Mouse (Mus musculus): ENCODE data around the gene Vps18. TPM values are rescaled to one million over a fixed set of nuclear protein-coding genes. Genes with fewer than 3 reads are reported as not detected.
A peak's percentile ranks its signal among the peaks of the same experiment; 100 is the strongest.

The Vps18 gene
- total and polyA plus RNA-seq, 3 experiments: 10.2 to 12.2 (median 12.2) TPM

DNA sequence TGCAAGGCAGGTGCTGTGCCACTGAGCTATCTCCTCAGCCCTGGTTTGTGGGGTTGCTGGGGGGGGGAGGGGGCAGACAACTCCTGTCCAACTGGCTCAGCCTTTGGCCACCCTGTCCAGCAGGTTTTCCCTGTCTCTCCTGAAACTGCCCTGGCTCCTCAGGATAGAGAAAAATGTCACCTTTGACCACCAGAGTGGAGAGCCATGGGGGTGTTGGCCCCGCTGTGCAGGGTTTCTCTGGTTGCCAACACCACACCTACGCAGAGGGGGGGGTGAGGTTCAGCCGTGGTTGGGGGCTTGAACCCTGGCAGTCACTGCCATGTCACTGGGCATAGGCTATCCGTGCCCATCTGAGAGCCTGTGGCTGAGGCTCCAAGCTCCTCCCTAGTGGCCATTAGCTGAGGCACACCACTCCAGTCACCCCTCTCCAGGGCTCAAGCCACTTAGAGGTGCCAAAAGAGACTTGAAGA is 38.9 kb upstream of the Vps18 start:
- no peaks in the 10 kb centered on the region for H3K36me3 ChIP-seq (ENCODE audit: control insufficient read depth, insufficient read depth, low read length)
- no peaks in the 10 kb centered on the region for H3K27me3 ChIP-seq (ENCODE audit: control insufficient read depth, insufficient read depth, low read length)
- TF ChIP-seq CTCF (IDR thresholded peaks at IDR 0.05): no peak
- TF ChIP-seq EP300 (IDR thresholded peaks at IDR 0.05; ENCODE audit: insufficient read depth, low read depth, low read length): no peak
- TF ChIP-seq POLR2A (IDR thresholded peaks at IDR 0.05; ENCODE audit: insufficient read depth, low read depth, low read length): no peak
- H3K4me3 ChIP-seq: no peak overlapping the region
- no peak overlapping the region for H3K9ac ChIP-seq (ENCODE audit: low read depth, low read length)
- no peaks in the 10 kb centered on the region for H3K79me2 ChIP-seq (replicated peaks; ENCODE audit: control insufficient read depth, insufficient read depth, low read length)
- H3K27ac ChIP-seq: no peak overlapping the region
- 73% methylated on average over 4 of the region's 4 CpGs for WGBS
- DNase-seq: no peak
- H3K4me1 ChIP-seq (ENCODE audit: control insufficient read depth, insufficient read depth, low read length): peaks cover 1% of the 10 kb centered on the region; the same call in 1 of the 2 replicates
- intact Hi-C loops (cut with DNase I): loop anchor here (2.0 kb wide), 1 partner anchor 165 kb away; no protein-coding TSS in a partner anchor

DNA sequence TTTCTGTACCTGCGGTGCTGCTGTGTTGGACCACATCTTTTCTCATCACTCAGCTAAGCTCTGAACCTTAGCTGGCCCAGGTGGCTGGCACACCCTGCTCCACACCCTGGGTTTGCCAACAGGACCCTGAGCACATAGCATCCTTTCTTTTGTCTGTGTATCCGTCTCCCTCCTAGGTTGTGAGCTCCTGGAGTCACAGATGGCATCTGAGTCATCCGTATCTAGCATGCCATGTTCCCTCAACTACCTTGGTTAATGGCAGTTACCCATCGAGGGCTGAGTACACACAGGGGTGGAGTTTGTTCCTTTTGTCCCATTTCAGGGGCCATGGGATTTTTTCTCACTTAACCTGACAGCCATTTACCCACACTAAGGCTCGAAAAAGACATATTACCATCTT is 38.2 kb upstream of the Vps18 start:
- Histone ChIP-seq H3K79me2 (replicated peaks; ENCODE audit: control insufficient read depth, insufficient read depth, low read length) (no peaks in the 10 kb centered on the region), H3K27me3 (ENCODE audit: control insufficient read depth, insufficient read depth, low read length) (no peaks in the 10 kb centered on the region), H3K9ac (ENCODE audit: low read depth, low read length) (no peak overlapping the region), H3K27ac (no peak overlapping the region), H3K4me3 (no peak overlapping the region), H3K4me1 (ENCODE audit: control insufficient read depth, insufficient read depth, low read length) (peaks cover 1% of the 10 kb centered on the region; the same call in 1 of the 2 replicates), H3K36me3 (ENCODE audit: control insufficient read depth, insufficient read depth, low read length) (no peaks in the 10 kb centered on the region)
- DNase-seq: no peak
- TF ChIP-seq EP300 (IDR thresholded peaks at IDR 0.05; ENCODE audit: insufficient read depth, low read depth, low read length): no peak
- no peak for TF ChIP-seq POLR2A (IDR thresholded peaks at IDR 0.05; ENCODE audit: insufficient read depth, low read depth, low read length)
- TF ChIP-seq CTCF (IDR thresholded peaks at IDR 0.05): no peak
- WGBS: 61% methylated on average over 5 of the region's 5 CpGs
- intact Hi-C loops (cut with DNase I): loop anchor here (2.0 kb wide), 1 partner anchor 164 kb away; no protein-coding TSS in a partner anchor

DNA sequence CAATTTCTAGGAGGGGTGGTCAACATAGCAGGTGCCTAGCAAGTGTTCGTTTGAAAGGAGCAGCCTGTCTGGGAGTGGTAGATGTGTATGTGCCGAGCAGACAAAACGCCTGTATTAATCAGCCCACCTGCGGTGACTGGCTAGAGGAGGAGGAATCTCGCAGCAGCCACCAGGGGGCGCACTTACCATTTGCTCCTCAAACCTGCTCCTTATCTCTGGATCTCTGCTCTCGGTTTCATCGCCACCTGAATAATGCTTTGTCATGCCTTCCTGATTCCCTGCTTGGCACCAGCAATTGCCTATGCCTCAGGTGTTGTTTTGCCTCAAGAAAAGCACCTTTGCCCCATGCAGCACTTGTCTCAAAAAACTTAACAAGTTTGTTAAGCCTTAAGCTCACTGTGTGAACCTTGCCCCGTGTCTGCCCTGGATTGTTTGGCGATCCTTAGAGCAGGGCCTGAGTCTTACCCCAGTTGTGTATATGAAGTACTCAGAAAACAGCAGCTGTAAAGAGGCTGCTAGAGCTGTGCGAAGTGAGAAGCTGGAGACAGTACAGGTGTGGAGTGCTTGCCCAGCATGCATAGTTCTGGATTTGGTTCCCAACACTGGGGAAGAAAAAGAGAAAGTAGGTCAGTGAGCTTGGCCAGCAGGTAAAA is 37.6 kb upstream of the Vps18 start:
- Histone ChIP-seq H3K9ac (ENCODE audit: low read depth, low read length) (no peak overlapping the region), H3K36me3 (ENCODE audit: control insufficient read depth, insufficient read depth, low read length) (no peaks in the 10 kb centered on the region), H3K79me2 (replicated peaks; ENCODE audit: control insufficient read depth, insufficient read depth, low read length) (no peaks in the 10 kb centered on the region), H3K27me3 (ENCODE audit: control insufficient read depth, insufficient read depth, low read length) (no peaks in the 10 kb centered on the region), H3K4me3 (peak overlapping the region; percentile 27; the same call in 1 of the 2 replicates), H3K4me1 (ENCODE audit: control insufficient read depth, insufficient read depth, low read length) (peaks cover 1% of the 10 kb centered on the region; the same call in 1 of the 2 replicates), H3K27ac (no peak overlapping the region)
- intact Hi-C loops (cut with DNase I): loop anchor here (1.0 to 2.0 kb wide), 3 partner anchors 37 to 185 kb away; partner anchors contain the start of gene Vps18
- TF ChIP-seq EP300 (IDR thresholded peaks at IDR 0.05; ENCODE audit: insufficient read depth, low read depth, low read length) (0 out of 2 replicates have a peak, but pooled peaks have one; percentile 62), CTCF (IDR thresholded peaks at IDR 0.05) (no peak; the same call in none of the 2 replicates), POLR2A (IDR thresholded peaks at IDR 0.05; ENCODE audit: insufficient read depth, low read depth, low read length) (no peak)
- 13% methylated on average over 11 of the region's 11 CpGs for WGBS
- DNase-seq: peak; percentile 73 to 87

DNA sequence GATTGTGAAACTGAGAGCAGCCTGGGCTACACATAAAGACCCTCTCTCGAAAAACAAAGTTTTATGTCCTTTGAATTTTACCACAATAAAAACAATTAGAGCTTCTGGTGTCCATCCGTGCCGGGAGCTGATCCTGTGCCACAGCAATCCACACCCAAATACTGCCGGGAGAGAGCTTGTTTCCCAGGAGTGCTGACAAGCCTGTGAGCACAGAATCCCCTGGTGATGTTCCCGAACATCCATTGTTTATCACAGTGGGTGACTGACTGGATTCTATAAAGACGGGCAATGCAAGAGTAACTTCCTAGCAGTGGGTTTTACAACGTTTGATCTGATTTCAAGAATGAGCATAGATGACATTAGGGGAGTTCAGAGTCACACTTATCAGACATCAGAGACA is 33.6 kb upstream of the Vps18 start:
- Histone ChIP-seq H3K79me2 (replicated peaks; ENCODE audit: control insufficient read depth, insufficient read depth, low read length) (no peaks in the 10 kb centered on the region), H3K36me3 (ENCODE audit: control insufficient read depth, insufficient read depth, low read length) (no peaks in the 10 kb centered on the region), H3K9ac (ENCODE audit: low read depth, low read length) (no peak overlapping the region), H3K4me3 (no peak overlapping the region), H3K4me1 (ENCODE audit: control insufficient read depth, insufficient read depth, low read length) (peaks cover 1% of the 10 kb centered on the region; the same call in 1 of the 2 replicates), H3K27me3 (ENCODE audit: control insufficient read depth, insufficient read depth, low read length) (no peaks in the 10 kb centered on the region), H3K27ac (no peak overlapping the region)
- 25% methylated on average over 7 of the region's 7 CpGs for WGBS
- TF ChIP-seq CTCF (IDR thresholded peaks at IDR 0.05) (no peak), EP300 (IDR thresholded peaks at IDR 0.05; ENCODE audit: insufficient read depth, low read depth, low read length) (no peak), POLR2A (IDR thresholded peaks at IDR 0.05; ENCODE audit: insufficient read depth, low read depth, low read length) (no peak)
- intact Hi-C loops (cut with DNase I): no loop called here
- no peak for DNase-seq

DNA sequence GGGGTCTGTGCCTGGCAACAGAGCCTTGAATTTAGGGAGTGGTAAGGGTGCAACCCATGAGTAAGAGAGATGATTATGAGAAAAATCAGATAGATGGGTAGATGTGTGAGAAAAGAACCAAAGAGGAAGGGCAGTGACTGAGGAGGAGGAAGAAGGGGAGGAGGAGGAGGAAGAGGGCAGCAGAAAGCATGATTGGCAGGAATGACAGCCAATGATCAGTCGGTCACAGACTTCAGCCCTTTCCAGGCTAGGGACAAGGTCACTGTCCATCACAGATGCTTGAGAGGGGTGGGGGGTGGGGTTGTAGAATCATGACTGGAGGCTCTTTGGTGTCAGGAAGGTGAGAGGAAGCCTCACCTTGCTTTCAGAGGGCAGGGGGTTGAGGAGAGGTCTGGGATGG is 28.0 kb upstream of the Vps18 start:
- H3K4me3 ChIP-seq: no peak overlapping the region
- no peaks in the 10 kb centered on the region for H3K27me3 ChIP-seq (ENCODE audit: control insufficient read depth, insufficient read depth, low read length)
- DNase-seq: no peak
- H3K27ac ChIP-seq: no peak overlapping the region
- no peaks in the 10 kb centered on the region for H3K79me2 ChIP-seq (replicated peaks; ENCODE audit: control insufficient read depth, insufficient read depth, low read length)
- intact Hi-C loops (cut with DNase I): no loop called here
- 77% methylated on average over 1 of the region's 1 CpGs for WGBS
- H3K4me1 ChIP-seq (ENCODE audit: control insufficient read depth, insufficient read depth, low read length): no peaks in the 10 kb centered on the region
- TF ChIP-seq CTCF (IDR thresholded peaks at IDR 0.05) (no peak), POLR2A (IDR thresholded peaks at IDR 0.05; ENCODE audit: insufficient read depth, low read depth, low read length) (no peak), EP300 (IDR thresholded peaks at IDR 0.05; ENCODE audit: insufficient read depth, low read depth, low read length) (no peak)
- no peaks in the 10 kb centered on the region for H3K36me3 ChIP-seq (ENCODE audit: control insufficient read depth, insufficient read depth, low read length)
- no peak overlapping the region for H3K9ac ChIP-seq (ENCODE audit: low read depth, low read length)

DNA sequence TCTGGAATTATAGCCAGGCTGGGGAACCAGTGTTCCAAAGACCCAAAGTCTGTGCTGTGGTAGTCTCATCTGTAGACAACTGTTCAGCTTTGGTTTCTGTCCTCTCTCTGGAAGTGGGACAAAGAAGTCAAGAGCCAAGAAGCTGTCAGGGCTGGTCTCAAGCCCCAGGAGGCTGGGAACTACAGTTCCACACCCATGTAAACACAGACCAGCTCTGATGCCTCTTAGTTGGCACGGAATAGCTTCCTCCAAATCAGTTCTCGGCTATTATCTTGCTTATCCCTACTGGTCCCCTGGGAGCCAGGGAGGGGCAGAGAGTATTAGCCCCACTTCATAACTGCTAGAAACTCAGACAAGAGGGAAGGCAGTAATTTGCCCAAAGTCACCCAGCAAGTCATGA is 27.2 kb upstream of the Vps18 start:
- no peaks in the 10 kb centered on the region for H3K4me1 ChIP-seq (ENCODE audit: control insufficient read depth, insufficient read depth, low read length)
- WGBS: 8% methylated on average over 2 of the region's 2 CpGs
- TF ChIP-seq EP300 (IDR thresholded peaks at IDR 0.05; ENCODE audit: insufficient read depth, low read depth, low read length): no peak
- no peak for TF ChIP-seq CTCF (IDR thresholded peaks at IDR 0.05)
- TF ChIP-seq POLR2A (IDR thresholded peaks at IDR 0.05; ENCODE audit: insufficient read depth, low read depth, low read length): no peak
- H3K4me3 ChIP-seq: no peak overlapping the region
- no peak overlapping the region for H3K27ac ChIP-seq
- H3K9ac ChIP-seq (ENCODE audit: low read depth, low read length): no peak overlapping the region
- intact Hi-C loops (cut with DNase I): no loop called here
- peak in 1 of 2 experiments; percentile 9 for DNase-seq
- no peaks in the 10 kb centered on the region for H3K27me3 ChIP-seq (ENCODE audit: control insufficient read depth, insufficient read depth, low read length)
- H3K79me2 ChIP-seq (replicated peaks; ENCODE audit: control insufficient read depth, insufficient read depth, low read length): no peaks in the 10 kb centered on the region
- no peaks in the 10 kb centered on the region for H3K36me3 ChIP-seq (ENCODE audit: control insufficient read depth, insufficient read depth, low read length)

Data from heart, adult 2 months (tissue).